Mouse (Mus musculus): Measurements from ENCODE around the gene Zfp219. TPM values are rescaled to one million over a fixed set of nuclear protein-coding genes. Genes with fewer than 3 reads are reported as not detected.

The Zfp219 gene
- polyA plus RNA-seq, 1 experiment from 2014 or later, result 24.4 TPM

DNA sequence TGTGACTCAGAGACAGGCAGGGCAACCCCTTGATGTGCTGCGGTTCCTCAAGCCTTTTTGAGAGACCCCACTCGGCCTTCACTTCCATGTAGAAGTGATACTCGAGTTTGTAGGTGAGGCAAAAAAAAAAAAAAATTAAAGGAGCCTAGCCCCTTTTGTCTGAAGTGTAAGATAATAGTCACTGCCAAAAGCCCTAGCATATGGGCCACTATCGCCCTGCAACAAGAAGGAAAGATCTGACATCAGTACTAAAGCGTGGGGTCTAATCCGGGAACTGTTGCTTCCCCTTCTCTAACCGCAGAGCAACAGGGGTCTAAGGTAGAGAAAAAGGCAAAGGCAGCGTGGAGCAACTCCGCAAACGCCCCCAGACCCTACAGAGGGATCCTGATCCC is 36.7 kb downstream of the Zfp219 start:
- H3K4me1 ChIP-seq (ENCODE audit: control insufficient read depth, insufficient read depth, low read length), result peaks cover 20% of the 10 kb centered on the region
- H3K4me3 ChIP-seq (replicated peaks; ENCODE audit: low read length), result peak overlapping the region; percentile 77
- H3K9me3 ChIP-seq (replicated peaks; ENCODE audit: control insufficient read depth, low read length), result no peaks in the 10 kb centered on the region
- no peak for ATAC-seq (ENCODE audit: insufficient read depth, low FRiP score)
- peak overlapping the region; percentile 78 for H3K4me2 ChIP-seq (ENCODE audit: low read depth, low read length)
- H3K9ac ChIP-seq (ENCODE audit: low read length), result peak overlapping the region; percentile 93
- H3K27me3 ChIP-seq (ENCODE audit: control insufficient read depth, insufficient read depth, low read length), result no peaks in the 10 kb centered on the region
- H3K27ac ChIP-seq (ENCODE audit: low read length), result peak overlapping the region; percentile 70; the same call in 1 of the 2 replicates
- peaks cover 11% of the 10 kb centered on the region; the same call in 1 of the 2 replicates for H3K36me3 ChIP-seq (ENCODE audit: control insufficient read depth, insufficient read depth, low read length)
- 17% methylated on average over 10 of the region's 10 CpGs for WGBS

GRCm38 (mm10) chr14:51983251-51983650 is 37.3 kb downstream of the Zfp219 start:
- Histone ChIP-seq H3K9me3 (replicated peaks; ENCODE audit: control insufficient read depth, low read length) (no peaks in the 10 kb centered on the region), H3K27ac (ENCODE audit: low read length) (no peak overlapping the region), H3K4me2 (ENCODE audit: low read depth, low read length) (peak overlapping the region; percentile 78; the same call in 1 of the 2 replicates), H3K9ac (ENCODE audit: low read length) (no peak overlapping the region), H3K4me3 (replicated peaks; ENCODE audit: low read length) (no peak overlapping the region), H3K27me3 (ENCODE audit: control insufficient read depth, insufficient read depth, low read length) (no peaks in the 10 kb centered on the region), H3K4me1 (ENCODE audit: control insufficient read depth, insufficient read depth, low read length) (peaks cover 20% of the 10 kb centered on the region), H3K36me3 (ENCODE audit: control insufficient read depth, insufficient read depth, low read length) (peaks cover 7% of the 10 kb centered on the region; the same call in 1 of the 2 replicates)
- no peak for ATAC-seq (ENCODE audit: insufficient read depth, low FRiP score)
- 64% methylated on average over 4 of the region's 4 CpGs for WGBS

- WGBS, result 77% methylated on average over 3 of the region's 3 CpGs
- Histone ChIP-seq H3K9me3 (replicated peaks; ENCODE audit: control insufficient read depth, low read length) (no peaks in the 10 kb centered on the region), H3K36me3 (ENCODE audit: control insufficient read depth, insufficient read depth, low read length) (no peaks in the 10 kb centered on the region), H3K4me3 (replicated peaks; ENCODE audit: low read length) (no peak overlapping the region), H3K4me1 (ENCODE audit: control insufficient read depth, insufficient read depth, low read length) (peaks cover 8% of the 10 kb centered on the region; the same call in 1 of the 2 replicates), H3K27me3 (ENCODE audit: control insufficient read depth, insufficient read depth, low read length) (no peaks in the 10 kb centered on the region), H3K9ac (ENCODE audit: low read length) (no peak overlapping the region), H3K4me2 (ENCODE audit: low read depth, low read length) (no peak overlapping the region), H3K27ac (ENCODE audit: low read length) (no peak overlapping the region)
- ATAC-seq (ENCODE audit: insufficient read depth, low FRiP score), result no peak
Measured at GRCm38 (mm10) chr14:51979252-51979651, 41.3 kb downstream of the Zfp219 start.

GRCm38 (mm10) chr14:51967400-51967799 is 53.1 kb downstream of the Zfp219 start:
- H3K27ac ChIP-seq (ENCODE audit: low read length), result no peak overlapping the region
- no peak overlapping the region for H3K9ac ChIP-seq (ENCODE audit: low read length)
- no peak overlapping the region for H3K4me3 ChIP-seq (replicated peaks; ENCODE audit: low read length)
- no peaks in the 10 kb centered on the region for H3K4me1 ChIP-seq (ENCODE audit: control insufficient read depth, insufficient read depth, low read length)
- WGBS, result 55% methylated on average over 3 of the region's 3 CpGs
- no peaks in the 10 kb centered on the region for H3K9me3 ChIP-seq (replicated peaks; ENCODE audit: control insufficient read depth, low read length)
- ATAC-seq (ENCODE audit: insufficient read depth, low FRiP score), result 0 out of 2 replicates have a peak, but pooled peaks have one; percentile 21
- H3K4me2 ChIP-seq (ENCODE audit: low read depth, low read length), result no peak overlapping the region
- no peaks in the 10 kb centered on the region for H3K36me3 ChIP-seq (ENCODE audit: control insufficient read depth, insufficient read depth, low read length)
- H3K27me3 ChIP-seq (ENCODE audit: control insufficient read depth, insufficient read depth, low read length), result no peaks in the 10 kb centered on the region

DNA sequence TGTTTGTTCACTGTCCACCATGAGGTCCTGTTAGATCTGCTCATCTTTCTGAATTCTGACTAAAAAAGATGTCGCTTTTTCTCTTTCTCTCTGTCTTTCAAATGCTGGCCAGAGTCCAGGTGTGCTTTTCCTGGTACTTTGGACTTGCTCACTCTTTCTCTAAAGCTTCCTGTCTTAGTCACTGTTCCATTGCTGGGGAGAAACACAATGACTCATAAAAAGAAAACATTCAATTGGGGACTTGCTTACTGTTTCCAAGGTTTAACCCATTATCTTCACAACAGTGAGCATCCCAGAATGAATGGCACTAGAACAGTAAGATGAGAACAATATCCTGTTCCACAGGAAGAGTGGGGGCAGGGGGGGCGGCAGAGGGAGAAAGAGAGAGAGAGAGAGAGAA is 60.2 kb downstream of the Zfp219 start:
- WGBS, result 86% methylated on average over 2 of the region's 2 CpGs
- H3K9me3 ChIP-seq (replicated peaks; ENCODE audit: control insufficient read depth, low read length), result no peaks in the 10 kb centered on the region

More for the DNA sequence above, 60.2 kb downstream of the Zfp219 start:
- no peaks in the 10 kb centered on the region for H3K36me3 ChIP-seq (ENCODE audit: control insufficient read depth, insufficient read depth, low read length)
- H3K4me3 ChIP-seq (replicated peaks; ENCODE audit: low read length), result no peak overlapping the region
- H3K9ac ChIP-seq (ENCODE audit: low read length), result no peak overlapping the region
- H3K27ac ChIP-seq (ENCODE audit: low read length), result no peak overlapping the region
- H3K4me2 ChIP-seq (ENCODE audit: low read depth, low read length), result no peak overlapping the region
- no peak for ATAC-seq (ENCODE audit: insufficient read depth, low FRiP score)
- no peaks in the 10 kb centered on the region for H3K4me1 ChIP-seq (ENCODE audit: control insufficient read depth, insufficient read depth, low read length)
- no peaks in the 10 kb centered on the region for H3K27me3 ChIP-seq (ENCODE audit: control insufficient read depth, insufficient read depth, low read length)

Other genes starting within 250 kb of the Zfp219 start
- gene Ang4, start 247.1 kb downstream of the Zfp219 start, polyA plus RNA-seq (2015; fragmentation: Nextera tagmentation; extraction: Ambion mirVana), result 0.66 TPM in 1 of 2 replicates, not detected in the other
- gene AY358078, start 220.7 kb downstream of the Zfp219 start, polyA plus RNA-seq (2015; fragmentation: Nextera tagmentation; extraction: Ambion mirVana), result not detected in 2 replicates
- gene Ear6, start 167.0 kb downstream of the Zfp219 start, polyA plus RNA-seq (2015; fragmentation: Nextera tagmentation; extraction: Ambion mirVana), result 0.19 and 0.79 TPM in 2 replicates
- gene Mettl17, start 135.9 kb downstream of the Zfp219 start, polyA plus RNA-seq (2015; fragmentation: Nextera tagmentation; extraction: Ambion mirVana), result 49.7 and 57.7 TPM in 2 replicates
- 0.89 and 0.98 TPM in 2 replicates for gene Slc39a2, start 127.8 kb downstream of the Zfp219 start, polyA plus RNA-seq (2015; fragmentation: Nextera tagmentation; extraction: Ambion mirVana)
- gene Ndrg2, start 106.6 kb downstream of the Zfp219 start, polyA plus RNA-seq (2015; fragmentation: Nextera tagmentation; extraction: Ambion mirVana), result 125 and 143 TPM in 2 replicates
- gene Tppp2, start 102.3 kb downstream of the Zfp219 start, polyA plus RNA-seq (2015; fragmentation: Nextera tagmentation; extraction: Ambion mirVana), result not detected in 2 replicates
- gene Rnase13, start 98.0 kb downstream of the Zfp219 start, polyA plus RNA-seq (2015; fragmentation: Nextera tagmentation; extraction: Ambion mirVana), result not detected in 2 replicates
- 81.9 and 92.6 TPM in 2 replicates for gene Arhgef40, start 36.0 kb downstream of the Zfp219 start, polyA plus RNA-seq (2015; fragmentation: Nextera tagmentation; extraction: Ambion mirVana)
- 8.0 and 12.8 TPM in 2 replicates for gene Tmem253, start 5.1 kb downstream of the Zfp219 start, polyA plus RNA-seq (2015; fragmentation: Nextera tagmentation; extraction: Ambion mirVana)
- not detected in 2 replicates for gene Olfr221, start 21.7 kb upstream of the Zfp219 start, polyA plus RNA-seq (2015; fragmentation: Nextera tagmentation; extraction: Ambion mirVana)
- gene Hnrnpc, start 83.3 kb upstream of the Zfp219 start, polyA plus RNA-seq (2015; fragmentation: Nextera tagmentation; extraction: Ambion mirVana), result 504 and 528 TPM in 2 replicates
- gene Rpgrip1, start 90.0 kb upstream of the Zfp219 start, polyA plus RNA-seq (2015; fragmentation: Nextera tagmentation; extraction: Ambion mirVana), result 50.0 and 51.5 TPM in 2 replicates
- 39.8 and 40.7 TPM in 2 replicates for gene Supt16, start 176.7 kb upstream of the Zfp219 start, polyA plus RNA-seq (2015; fragmentation: Nextera tagmentation; extraction: Ambion mirVana)
- gene Chd8, start 237.0 kb upstream of the Zfp219 start, polyA plus RNA-seq (2015; fragmentation: Nextera tagmentation; extraction: Ambion mirVana), result 27.9 and 31.8 TPM in 2 replicates

Measured in stomach, embryonic 16.5 days (tissue).